Mouse (Mus musculus): ENCODE data around the gene Ap5s1.
A peak's percentile ranks its signal among the peaks of the same experiment; 100 is the strongest.

GRCm38 (mm10) chr2:131262213-131262672 lies 55.4 kb downstream of the Ap5s1 start, which contains the start of gene Pank2:
- peak; percentile 16; the same call in 1 of the 2 replicates for TF ChIP-seq CTCF (IDR thresholded peaks at IDR 0.05)
- peak; percentile 94 for TF ChIP-seq POLR2A (IDR thresholded peaks at IDR 0.05; ENCODE audit: insufficient read depth, low read depth, low read length)

Measured in heart, adult 2 months (tissue).